Mouse (Mus musculus) E14TG2a.4 (cell line): ENCODE data around the gene Barx2.

Experiments used
- CTCF ChIP-seq: conservative IDR thresholded peaks from 2 replicates; pipeline ENCODE4 v1.5.1; 2014; ENCODE audit warnings: low read length
- NANOG ChIP-seq: IDR thresholded peaks from 2 replicates; pipeline ENCODE4 v1.6.1; 2014; ENCODE audit warnings: borderline replicate concordance, low read length, mixed read lengths
- POU5F1 ChIP-seq: IDR thresholded peaks from 2 replicates; pipeline ENCODE4 v1.6.1; 2014; ENCODE audit warnings: low read length, borderline replicate concordance

GRCm38 (mm10) chr9:31875556-31875955 lies 37.7 kb downstream of the Barx2 start:
- no peak for TF ChIP-seq CTCF
- TF ChIP-seq NANOG: no peak
- TF ChIP-seq POU5F1: no peak
